Comparison of ENCODE assay signal across 36 mouse cellular contexts in genomic region chr11:52816004-52816403, GRCm38 (mm10). TPM values are rescaled to one million over a fixed set of nuclear protein-coding genes. Genes with fewer than 3 reads are reported as not detected.
"Had no signal": no experiment of that assay in that cellular context is flagged by ENCODE, and none has a peak within 500 bp of the region (broad histone marks: within the 10 kb centered on the region; RNA-seq: fewer than 3 reads in every experiment).

No protein-coding gene starts in this region.

- H3K4me3 ChIP-seq: limb, embryonic 10.5 days; limb, embryonic 12.5 days; limb, embryonic 13.5 days; limb, embryonic 15.5 days; liver, embryonic 12.5 days; liver, embryonic 13.5 days; liver, embryonic 15.5 days; lung, embryonic 15.5 days; megakaryocyte, embryonic 14.5 days; midbrain, embryonic 10.5 days; midbrain, embryonic 12.5 days; midbrain, embryonic 13.5 days; midbrain, embryonic 15.5 days; myocyte; neural tube, embryonic 12.5 days had no signal

- ATAC-seq: liver, embryonic 12.5 days; liver, postnatal 0 days; lung, postnatal 0 days; midbrain, embryonic 13.5 days; midbrain, embryonic 15.5 days; midbrain, embryonic 16.5 days had no signal

- H3K9ac ChIP-seq: limb, embryonic 12.5 days; limb, embryonic 13.5 days; limb, embryonic 15.5 days; liver, embryonic 12.5 days; liver, embryonic 13.5 days; liver, embryonic 14.5 days; liver, embryonic 15.5 days; liver, postnatal 0 days; lung, embryonic 14.5 days; lung, embryonic 15.5 days; midbrain, embryonic 12.5 days; midbrain, embryonic 13.5 days; midbrain, embryonic 15.5 days; neural tube, embryonic 12.5 days had no signal

- H3K4me1 ChIP-seq: limb, embryonic 12.5 days; limb, embryonic 13.5 days; limb, embryonic 15.5 days; liver, embryonic 12.5 days; liver, embryonic 13.5 days; liver, embryonic 15.5 days; lung, embryonic 15.5 days; megakaryocyte, embryonic 14.5 days; midbrain, embryonic 15.5 days; neural tube, embryonic 12.5 days had no signal

- DNase-seq: left cerebral cortex, postnatal 4 days; liver; liver, embryonic 13.5 days; liver, postnatal 0 days; lung, adult 18-20 months; lung, adult 2 months; lung, embryonic 14.5 days; lung, postnatal 10 days; lung, postnatal 14 days; lung, postnatal 36 days; lung, postnatal 4 days; midbrain, embryonic 14.5 days had no signal

- H3K4me2 ChIP-seq: limb, embryonic 12.5 days; limb, embryonic 13.5 days; limb, embryonic 15.5 days; liver, embryonic 11.5 days; liver, embryonic 12.5 days; liver, embryonic 13.5 days; liver, embryonic 15.5 days; lung, embryonic 14.5 days; lung, embryonic 15.5 days; midbrain, embryonic 11.5 days; midbrain, embryonic 12.5 days; midbrain, embryonic 13.5 days; midbrain, embryonic 15.5 days; neural tube, embryonic 12.5 days had no signal

- H3K27me3 ChIP-seq: limb, embryonic 13.5 days; limb, embryonic 15.5 days; liver, embryonic 12.5 days; liver, embryonic 13.5 days; liver, embryonic 15.5 days; lung, embryonic 15.5 days; midbrain, embryonic 12.5 days; midbrain, embryonic 13.5 days; midbrain, embryonic 15.5 days; neural tube, embryonic 12.5 days had no signal

- H3K9me3 ChIP-seq: limb, embryonic 10.5 days; limb, embryonic 12.5 days; limb, embryonic 13.5 days; limb, embryonic 15.5 days; liver, embryonic 12.5 days; liver, embryonic 13.5 days; liver, embryonic 15.5 days; lung, embryonic 15.5 days; megakaryocyte, embryonic 14.5 days; midbrain, embryonic 10.5 days; midbrain, embryonic 13.5 days; midbrain, embryonic 15.5 days; neural tube, embryonic 12.5 days had no signal

- H3K36me3 ChIP-seq: limb, embryonic 10.5 days; limb, embryonic 12.5 days; limb, embryonic 13.5 days; limb, embryonic 15.5 days; liver, embryonic 12.5 days; liver, embryonic 13.5 days; liver, embryonic 15.5 days; lung, embryonic 15.5 days; midbrain, embryonic 10.5 days; midbrain, embryonic 12.5 days; midbrain, embryonic 13.5 days; midbrain, embryonic 15.5 days; neural tube, embryonic 12.5 days had no signal

- H3K27ac ChIP-seq: limb, embryonic 10.5 days; limb, embryonic 12.5 days; limb, embryonic 13.5 days; limb, embryonic 15.5 days; liver, embryonic 12.5 days; liver, embryonic 13.5 days; liver, embryonic 14.5 days; liver, embryonic 15.5 days; lung, embryonic 15.5 days; macrophage; midbrain, embryonic 10.5 days; midbrain, embryonic 12.5 days; midbrain, embryonic 13.5 days; midbrain, embryonic 15.5 days; neural tube, embryonic 12.5 days had no signal

RNA-seq across cellular contexts. Expression of gene Fstl4, which starts 51.6 kb away (rescaled TPM):
- total RNA-seq: megakaryocyte, adult 5-6 weeks; megakaryocyte-erythroid progenitor cell, adult 5-6 weeks; monocyte, adult 5-6 weeks had no signal
- polyA plus RNA-seq: liver, adult 2 months; liver, postnatal 0 days; macrophage; myocyte had no signal
